Mouse (Mus musculus): Measurements from ENCODE around the gene Iffo2. TPM values are rescaled to one million over a fixed set of nuclear protein-coding genes. Genes with fewer than 3 reads are reported as not detected.

Gene Iffo2
- polyA plus RNA-seq, 1 experiment from 2014 or later, result 3.7 TPM

DNA sequence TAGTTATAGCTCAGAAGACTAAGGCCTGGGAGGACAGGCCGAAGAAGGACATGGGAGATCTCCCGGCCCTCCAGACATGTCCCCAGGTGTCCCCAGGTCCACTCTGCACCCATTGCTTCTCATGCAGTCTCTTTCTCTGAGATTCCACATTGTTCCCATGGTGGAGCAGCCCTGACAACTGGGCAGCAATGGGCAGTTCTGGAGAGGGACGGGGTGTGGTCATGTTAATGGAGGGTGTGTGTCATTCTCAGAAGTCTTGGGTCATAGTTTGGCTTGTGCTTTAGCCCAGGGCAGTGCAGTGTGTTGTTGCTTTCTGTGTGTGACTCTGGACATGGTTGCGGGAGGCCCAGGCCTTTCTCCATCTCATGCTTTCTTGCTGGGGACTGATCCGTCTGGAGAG, 76.4 kb downstream of the Iffo2 start:
- Histone ChIP-seq H3K27me3 (ENCODE audit: control insufficient read depth, insufficient read depth, low read depth, low read length) (no peaks in the 10 kb centered on the region), H3K9ac (ENCODE audit: low read length) (no peak overlapping the region), H3K4me1 (replicated peaks; ENCODE audit: control insufficient read depth, insufficient read depth, low read length) (peaks cover 18% of the 10 kb centered on the region), H3K9me3 (ENCODE audit: control insufficient read depth, low read length) (no peaks in the 10 kb centered on the region), H3K4me3 (ENCODE audit: low read length) (no peak overlapping the region), H3K4me2 (ENCODE audit: low read depth, low read length) (no peak overlapping the region), H3K36me3 (ENCODE audit: control insufficient read depth, insufficient read depth, low read length) (peaks cover 2% of the 10 kb centered on the region; the same call in 1 of the 2 replicates), H3K27ac (ENCODE audit: low read length) (no peak overlapping the region)
- no peak for ATAC-seq (ENCODE audit: low read depth)
- WGBS, result 95% methylated on average over 5 of the region's 5 CpGs

- Histone ChIP-seq H3K4me1 (replicated peaks; ENCODE audit: control insufficient read depth, insufficient read depth, low read length) (peaks cover 3% of the 10 kb centered on the region; the same call in 1 of the 2 replicates), H3K9me3 (ENCODE audit: control insufficient read depth, low read length) (peaks cover 5% of the 10 kb centered on the region; the same call in 1 of the 2 replicates), H3K27ac (ENCODE audit: low read length) (no peak overlapping the region), H3K4me2 (ENCODE audit: low read depth, low read length) (no peak overlapping the region), H3K27me3 (ENCODE audit: control insufficient read depth, insufficient read depth, low read depth, low read length) (no peaks in the 10 kb centered on the region), H3K36me3 (ENCODE audit: control insufficient read depth, insufficient read depth, low read length) (peaks cover 14% of the 10 kb centered on the region), H3K9ac (ENCODE audit: low read length) (no peak overlapping the region), H3K4me3 (ENCODE audit: low read length) (no peak overlapping the region)
- 63% methylated on average over 4 of the region's 4 CpGs for WGBS
- no peak for ATAC-seq (ENCODE audit: low read depth)
Measured at GRCm38 (mm10) chr4:139608975-139609374, 78.6 kb downstream of the Iffo2 start.

DNA sequence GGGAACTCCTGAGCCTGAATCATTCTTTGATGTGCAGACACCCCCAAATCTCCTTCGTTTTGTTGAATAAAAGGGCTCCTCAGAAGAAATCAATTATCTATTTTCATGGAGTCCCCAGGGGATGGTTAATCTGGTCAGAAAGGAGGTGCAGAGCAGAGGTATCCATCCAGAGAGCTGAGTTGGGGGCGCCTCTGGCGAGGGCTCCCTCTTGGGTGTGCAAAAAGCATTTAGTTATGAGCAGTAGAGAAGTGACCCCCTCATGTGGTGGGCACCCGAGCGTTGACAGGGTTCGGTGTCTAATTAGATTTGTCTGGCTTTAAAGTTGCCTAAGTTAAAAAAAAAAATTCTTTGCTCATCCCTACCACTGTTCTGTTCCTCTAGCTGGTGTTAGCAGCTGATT, 80.6 kb downstream of the Iffo2 start:
- Histone ChIP-seq H3K9ac (ENCODE audit: low read length) (peak overlapping the region; percentile 25), H3K27me3 (ENCODE audit: control insufficient read depth, insufficient read depth, low read depth, low read length) (no peaks in the 10 kb centered on the region), H3K4me3 (ENCODE audit: low read length) (no peak overlapping the region), H3K36me3 (ENCODE audit: control insufficient read depth, insufficient read depth, low read length) (peaks cover 28% of the 10 kb centered on the region), H3K4me1 (replicated peaks; ENCODE audit: control insufficient read depth, insufficient read depth, low read length) (peaks cover 9% of the 10 kb centered on the region; the same call in 1 of the 2 replicates), H3K4me2 (ENCODE audit: low read depth, low read length) (no peak overlapping the region), H3K9me3 (ENCODE audit: control insufficient read depth, low read length) (peaks cover 5% of the 10 kb centered on the region; the same call in 1 of the 2 replicates), H3K27ac (ENCODE audit: low read length) (peak overlapping the region; percentile 86)
- WGBS, result 71% methylated on average over 6 of the region's 6 CpGs
- ATAC-seq (ENCODE audit: low read depth), result peak; percentile 18; the same call in 1 of the 2 replicates

GRCm38 (mm10) chr4:139611542-139611953, 81.2 kb downstream of the Iffo2 start:
- ATAC-seq (ENCODE audit: low read depth), result peak; percentile 91
- Histone ChIP-seq H3K4me1 (replicated peaks; ENCODE audit: control insufficient read depth, insufficient read depth, low read length) (peaks cover 15% of the 10 kb centered on the region), H3K27me3 (ENCODE audit: control insufficient read depth, insufficient read depth, low read depth, low read length) (no peaks in the 10 kb centered on the region), H3K9me3 (ENCODE audit: control insufficient read depth, low read length) (peaks cover 5% of the 10 kb centered on the region; the same call in 1 of the 2 replicates), H3K27ac (ENCODE audit: low read length) (peak overlapping the region; percentile 86), H3K9ac (ENCODE audit: low read length) (no peak overlapping the region), H3K4me3 (ENCODE audit: low read length) (no peak overlapping the region), H3K4me2 (ENCODE audit: low read depth, low read length) (peak overlapping the region; percentile 43; the same call in 1 of the 2 replicates), H3K36me3 (ENCODE audit: control insufficient read depth, insufficient read depth, low read length) (peaks cover 27% of the 10 kb centered on the region)
- WGBS, result 6% methylated on average over 10 of the region's 10 CpGs

DNA sequence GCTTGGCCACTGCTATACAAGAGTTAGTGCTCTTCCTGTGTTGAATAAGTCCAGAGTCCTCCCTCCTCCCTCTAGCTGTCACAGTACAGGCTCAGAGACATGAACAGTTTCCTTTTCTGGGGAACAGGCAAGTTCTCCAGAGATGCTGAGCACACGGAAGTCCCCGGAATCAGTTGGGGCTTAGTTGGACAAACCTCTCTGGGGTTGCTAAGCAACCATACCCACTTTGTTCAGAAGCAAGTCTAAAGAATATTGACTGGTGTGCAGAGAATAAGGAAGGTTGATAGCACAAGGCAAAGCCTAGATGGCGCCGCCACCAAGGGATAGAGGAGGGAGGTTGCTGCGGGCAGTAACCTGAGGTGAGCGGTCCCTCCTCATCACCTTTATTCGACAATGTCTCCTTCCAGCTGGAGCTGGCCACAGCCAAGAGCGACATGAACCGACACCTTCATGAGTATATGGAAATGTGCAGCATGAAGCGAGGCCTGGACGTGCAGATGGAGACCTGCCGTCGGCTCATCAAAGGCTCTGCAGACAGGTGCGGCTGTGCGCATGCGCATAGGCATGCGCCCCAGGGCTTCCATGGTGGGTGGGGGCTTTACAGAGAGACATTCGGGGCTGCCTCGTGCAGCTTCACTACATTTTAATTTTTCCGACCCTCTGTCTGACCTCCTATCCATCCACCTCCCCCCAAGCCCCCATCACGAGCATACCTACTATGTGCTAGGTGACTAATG, 84.3 kb downstream of the Iffo2 start:
- Histone ChIP-seq H3K4me1 (replicated peaks; ENCODE audit: control insufficient read depth, insufficient read depth, low read length) (peaks cover 22% of the 10 kb centered on the region), H3K4me3 (ENCODE audit: low read length) (no peak overlapping the region), H3K27ac (ENCODE audit: low read length) (no peak overlapping the region), H3K36me3 (ENCODE audit: control insufficient read depth, insufficient read depth, low read length) (peaks cover 25% of the 10 kb centered on the region), H3K9ac (ENCODE audit: low read length) (no peak overlapping the region), H3K27me3 (ENCODE audit: control insufficient read depth, insufficient read depth, low read depth, low read length) (no peaks in the 10 kb centered on the region), H3K9me3 (ENCODE audit: control insufficient read depth, low read length) (peaks cover 5% of the 10 kb centered on the region; the same call in 1 of the 2 replicates), H3K4me2 (ENCODE audit: low read depth, low read length) (no peak overlapping the region)
- 86% methylated on average over 21 of the region's 21 CpGs for WGBS
- ATAC-seq (ENCODE audit: low read depth), result no peak

- Histone ChIP-seq H3K4me1 (replicated peaks; ENCODE audit: control insufficient read depth, insufficient read depth, low read length) (peaks cover 19% of the 10 kb centered on the region), H3K27me3 (ENCODE audit: control insufficient read depth, insufficient read depth, low read depth, low read length) (no peaks in the 10 kb centered on the region), H3K27ac (ENCODE audit: low read length) (peak overlapping the region; percentile 82), H3K9me3 (ENCODE audit: control insufficient read depth, low read length) (peaks cover 5% of the 10 kb centered on the region; the same call in 1 of the 2 replicates), H3K4me3 (ENCODE audit: low read length) (peak overlapping the region; percentile 55), H3K4me2 (ENCODE audit: low read depth, low read length) (peak overlapping the region; percentile 68), H3K9ac (ENCODE audit: low read length) (peak overlapping the region; percentile 69), H3K36me3 (ENCODE audit: control insufficient read depth, insufficient read depth, low read length) (peaks cover 25% of the 10 kb centered on the region)
- ATAC-seq (ENCODE audit: low read depth), result peak; percentile 87
- WGBS, result 15% methylated on average over 24 of the region's 24 CpGs
Measured at GRCm38 (mm10) chr4:139616276-139617000, 86.1 kb downstream of the Iffo2 start.

DNA sequence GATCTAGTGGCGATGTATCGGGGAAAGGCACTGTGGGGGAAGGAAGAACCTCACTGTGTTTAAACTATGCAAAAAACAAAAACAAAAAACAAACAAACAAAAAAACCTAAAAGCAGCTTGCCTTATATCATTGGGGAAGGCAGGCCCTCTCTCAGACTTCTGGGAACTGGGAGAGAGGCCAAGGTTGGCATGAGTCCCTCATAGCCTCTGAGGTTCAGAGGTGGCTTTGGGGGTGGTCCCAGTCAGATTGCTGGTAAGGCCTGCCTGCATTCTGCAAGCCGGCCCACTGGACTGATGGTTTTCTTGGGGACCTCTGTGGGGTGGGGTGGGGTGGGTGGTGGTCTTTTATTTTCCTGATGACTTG, 86.6 kb downstream of the Iffo2 start:
- no peak for ATAC-seq (ENCODE audit: low read depth)
- 23% methylated on average over 3 of the region's 3 CpGs for WGBS
- Histone ChIP-seq H3K4me2 (ENCODE audit: low read depth, low read length) (peak overlapping the region; percentile 68), H3K27ac (ENCODE audit: low read length) (peak overlapping the region; percentile 82), H3K27me3 (ENCODE audit: control insufficient read depth, insufficient read depth, low read depth, low read length) (no peaks in the 10 kb centered on the region), H3K4me3 (ENCODE audit: low read length) (peak overlapping the region; percentile 55; the same call in 1 of the 2 replicates), H3K4me1 (replicated peaks; ENCODE audit: control insufficient read depth, insufficient read depth, low read length) (peaks cover 21% of the 10 kb centered on the region), H3K9me3 (ENCODE audit: control insufficient read depth, low read length) (peaks cover 5% of the 10 kb centered on the region; the same call in 1 of the 2 replicates), H3K36me3 (ENCODE audit: control insufficient read depth, insufficient read depth, low read length) (peaks cover 25% of the 10 kb centered on the region), H3K9ac (ENCODE audit: low read length) (peak overlapping the region; percentile 56)

- Histone ChIP-seq H3K9me3 (ENCODE audit: control insufficient read depth, low read length) (no peaks in the 10 kb centered on the region), H3K4me1 (replicated peaks; ENCODE audit: control insufficient read depth, insufficient read depth, low read length) (peaks cover 34% of the 10 kb centered on the region), H3K36me3 (ENCODE audit: control insufficient read depth, insufficient read depth, low read length) (0 out of 2 replicates have a peak, but pooled peaks cover 6% of the 10 kb centered on the region), H3K27ac (ENCODE audit: low read length) (no peak overlapping the region), H3K27me3 (ENCODE audit: control insufficient read depth, insufficient read depth, low read depth, low read length) (no peaks in the 10 kb centered on the region), H3K4me2 (ENCODE audit: low read depth, low read length) (no peak overlapping the region), H3K9ac (ENCODE audit: low read length) (no peak overlapping the region), H3K4me3 (ENCODE audit: low read length) (no peak overlapping the region)
- ATAC-seq (ENCODE audit: low read depth), result no peak
- 74% methylated on average over 6 of the region's 6 CpGs for WGBS
Measured at GRCm38 (mm10) chr4:139619765-139620164, 89.4 kb downstream of the Iffo2 start.
